Mouse (Mus musculus) embryonic facial prominence, embryonic 14.5 days (tissue): ENCODE results near the gene Rgcc. TPM values are rescaled to one million over a fixed set of nuclear protein-coding genes. Genes with fewer than 3 reads are reported as not detected.

Source experiments
- ATAC-seq: fragments of 200-750 bp; cut with Nextera tagmentation; 2 replicates; pipeline ENCODE4 v1.8.0; 2017; ENCODE audit warnings: low read depth, moderate number of reproducible peaks, moderate TSS enrichment
- DNase-seq: peaks from one replicate; pipeline ENCODE4 v3.0.0-alpha.2; 2015; ENCODE audit warnings: low spot score
- H3K27ac ChIP-seq: fragments of 300-500 bp; sonication (generic); replicated peaks from 2 replicates; pipeline ENCODE4 v1.5.1; 2014; ENCODE audit warnings: low read depth, mild to moderate bottlenecking, low read length, moderate library complexity
- H3K27me3 ChIP-seq: fragments of 300-500 bp; sonication (generic); replicated peaks from 2 replicates; pipeline ENCODE4 v1.6.1; 2014; ENCODE audit warnings: low read length; ENCODE audit not compliant: control insufficient read depth, insufficient read depth
- H3K36me3 ChIP-seq: fragments of 300-500 bp; sonication (generic); 2 replicates; pipeline ENCODE4 v1.6.1; 2014; ENCODE audit warnings: low read length, mixed read lengths; ENCODE audit not compliant: control insufficient read depth, insufficient read depth
- H3K4me1 ChIP-seq: fragments of 300-500 bp; sonication (generic); 2 replicates; pipeline ENCODE4 v1.6.1; 2014; ENCODE audit warnings: antibody characterized with exemption, low read length; ENCODE audit not compliant: control insufficient read depth, insufficient read depth
- H3K4me2 ChIP-seq: fragments of 300-500 bp; sonication (generic); 2 replicates; pipeline ENCODE4 v1.6.1; 2014; ENCODE audit warnings: low read depth, mild to moderate bottlenecking, low read length, moderate library complexity, mixed read lengths
- H3K4me3 ChIP-seq: fragments of 300-500 bp; sonication (generic); 2 replicates; pipeline ENCODE4 v1.5.1; 2014; ENCODE audit warnings: low read depth, mild to moderate bottlenecking, low read length
- H3K9ac ChIP-seq: fragments of 300-500 bp; sonication (generic); 2 replicates; pipeline ENCODE4 v1.6.1; 2014; ENCODE audit warnings: low read depth, mild to moderate bottlenecking, low read length, moderate library complexity, mixed read lengths
- H3K9me3 ChIP-seq: fragments of 300-500 bp; sonication (generic); 2 replicates; pipeline ENCODE4 v1.6.1; 2016; ENCODE audit warnings: low read length; ENCODE audit not compliant: control insufficient read depth
- WGBS: fragments of 180-500 bp; shearing (Covaris S2); extraction: QIAGEN DNeasy Blood & Tissue Kit; methylation state at CpG from one replicate; pipeline ENCODE4 v1.1.7; 2014; 5-methylcytosine and 5-hydroxymethylcytosine counted together
- polyA plus RNA-seq: library from polyadenylated mRNA; unstranded; fragments of >200 nt; fragmentation: Nextera tagmentation; extraction: Ambion mirVana; gene quantifications from 2 replicates; pipeline ENCODE4 v1.2.1, GENCODE M21; 2014

Rgcc gene
- polyA plus RNA-seq, 1 experiment from 2014 or later, result 89.5 TPM

GRCm38 (mm10) chr14:79280456-79280855, 21.0 kb downstream of the Rgcc start:
- no peaks in the 10 kb centered on the region for H3K27me3 ChIP-seq
- H3K36me3 ChIP-seq, result no peaks in the 10 kb centered on the region
- WGBS, result 82% methylated on average over 9 of the region's 9 CpGs
- H3K4me1 ChIP-seq, result 0 out of 2 replicates have a peak, but pooled peaks cover 5% of the 10 kb centered on the region
- no peak overlapping the region for H3K9ac ChIP-seq
- no peak overlapping the region for H3K4me2 ChIP-seq
- ATAC-seq, result no peak
- no peaks in the 10 kb centered on the region for H3K9me3 ChIP-seq
- H3K27ac ChIP-seq, result no peak overlapping the region
- no peak for DNase-seq
- no peak overlapping the region for H3K4me3 ChIP-seq

GRCm38 (mm10) chr14:79279494-79279893, 22.0 kb downstream of the Rgcc start:
- 79% methylated on average over 1 of the region's 1 CpGs for WGBS
- 0 out of 2 replicates have a peak, but pooled peaks cover 5% of the 10 kb centered on the region for H3K4me1 ChIP-seq
- H3K9ac ChIP-seq, result no peak overlapping the region
- H3K27me3 ChIP-seq, result no peaks in the 10 kb centered on the region
- no peak for DNase-seq
- no peak overlapping the region for H3K4me3 ChIP-seq
- H3K9me3 ChIP-seq, result no peaks in the 10 kb centered on the region
- H3K4me2 ChIP-seq, result no peak overlapping the region
- H3K36me3 ChIP-seq, result no peaks in the 10 kb centered on the region
- H3K27ac ChIP-seq, result no peak overlapping the region
- peak; percentile 13; the same call in 1 of the 2 replicates for ATAC-seq

- H3K4me3 ChIP-seq, result no peak overlapping the region
- H3K27me3 ChIP-seq, result no peaks in the 10 kb centered on the region
- ATAC-seq (no peak), DNase-seq (no peak)
- 67% methylated on average over 4 of the region's 4 CpGs for WGBS
- H3K4me2 ChIP-seq, result no peak overlapping the region
- H3K27ac ChIP-seq, result no peak overlapping the region
- H3K4me1 ChIP-seq, result 0 out of 2 replicates have a peak, but pooled peaks cover 5% of the 10 kb centered on the region
- no peaks in the 10 kb centered on the region for H3K36me3 ChIP-seq
- no peak overlapping the region for H3K9ac ChIP-seq
- H3K9me3 ChIP-seq, result no peaks in the 10 kb centered on the region
These were observed 22.5 kb downstream of the Rgcc start for GRCm38 (mm10) chr14:79278927-79279326.

- WGBS, result 42% methylated on average over 7 of the region's 7 CpGs
- H3K4me3 ChIP-seq, result no peak overlapping the region
These were observed 23.5 kb downstream of the Rgcc start for GRCm38 (mm10) chr14:79277922-79278321.

GRCm38 (mm10) chr14:79275870-79276395, 25.5 kb downstream of the Rgcc start:
- Histone ChIP-seq H3K4me1 (0 out of 2 replicates have a peak, but pooled peaks cover 5% of the 10 kb centered on the region), H3K27me3 (no peaks in the 10 kb centered on the region), H3K4me3 (no peak overlapping the region), H3K9me3 (no peaks in the 10 kb centered on the region), H3K36me3 (no peaks in the 10 kb centered on the region), H3K27ac (no peak overlapping the region), H3K4me2 (no peak overlapping the region), H3K9ac (no peak overlapping the region)
- 71% methylated on average over 7 of the region's 8 CpGs for WGBS
- ATAC-seq (no peak), DNase-seq (no peak)

More at GRCm38 (mm10) chr14:79277922-79278321, 23.5 kb downstream of the Rgcc start:
- no peaks in the 10 kb centered on the region for H3K27me3 ChIP-seq
- H3K4me2 ChIP-seq, result no peak overlapping the region
- no peak overlapping the region for H3K27ac ChIP-seq
- no peaks in the 10 kb centered on the region for H3K36me3 ChIP-seq
- ATAC-seq, result no peak
- H3K9me3 ChIP-seq, result no peaks in the 10 kb centered on the region
- DNase-seq, result no peak
- 0 out of 2 replicates have a peak, but pooled peaks cover 5% of the 10 kb centered on the region for H3K4me1 ChIP-seq
- H3K9ac ChIP-seq, result no peak overlapping the region

- no peaks in the 10 kb centered on the region for H3K9me3 ChIP-seq
- WGBS, result 37% methylated on average over 3 of the region's 3 CpGs
- H3K36me3 ChIP-seq, result no peaks in the 10 kb centered on the region
- DNase-seq (no peak), ATAC-seq (no peak)
- H3K27me3 ChIP-seq, result no peaks in the 10 kb centered on the region
- H3K4me3 ChIP-seq, result no peak overlapping the region
- no peak overlapping the region for H3K9ac ChIP-seq
- no peak overlapping the region for H3K27ac ChIP-seq
- 0 out of 2 replicates have a peak, but pooled peaks cover 5% of the 10 kb centered on the region for H3K4me1 ChIP-seq
- no peak overlapping the region for H3K4me2 ChIP-seq
These were observed 26.0 kb downstream of the Rgcc start for GRCm38 (mm10) chr14:79275441-79275840.

- Histone ChIP-seq H3K27me3 (no peaks in the 10 kb centered on the region), H3K4me2 (no peak overlapping the region), H3K9ac (no peak overlapping the region), H3K27ac (no peak overlapping the region), H3K4me3 (no peak overlapping the region), H3K36me3 (no peaks in the 10 kb centered on the region), H3K4me1 (peaks cover 10% of the 10 kb centered on the region; the same call in 1 of the 2 replicates), H3K9me3 (no peaks in the 10 kb centered on the region)
- DNase-seq (no peak), ATAC-seq (no peak)
- WGBS, result 67% methylated on average over 15 of the region's 15 CpGs
These were observed 27.6 kb downstream of the Rgcc start for GRCm38 (mm10) chr14:79273697-79274477.

GRCm38 (mm10) chr14:79272991-79273390, 28.5 kb downstream of the Rgcc start:
- Histone ChIP-seq H3K4me3 (no peak overlapping the region), H3K4me2 (no peak overlapping the region), H3K4me1 (peaks cover 11% of the 10 kb centered on the region; the same call in 1 of the 2 replicates), H3K9ac (no peak overlapping the region), H3K27me3 (no peaks in the 10 kb centered on the region), H3K27ac (no peak overlapping the region), H3K36me3 (no peaks in the 10 kb centered on the region), H3K9me3 (no peaks in the 10 kb centered on the region)
- DNase-seq (no peak), ATAC-seq (no peak)
- 78% methylated on average over 9 of the region's 9 CpGs for WGBS
